Mouse (Mus musculus): Measurements from ENCODE around the gene Gm42688. TPM values are rescaled to one million over a fixed set of nuclear protein-coding genes. Genes with fewer than 3 reads are reported as not detected.

The Gm42688 gene
- polyA plus RNA-seq, 1 experiment from 2014 or later = 1.1 TPM

DNA sequence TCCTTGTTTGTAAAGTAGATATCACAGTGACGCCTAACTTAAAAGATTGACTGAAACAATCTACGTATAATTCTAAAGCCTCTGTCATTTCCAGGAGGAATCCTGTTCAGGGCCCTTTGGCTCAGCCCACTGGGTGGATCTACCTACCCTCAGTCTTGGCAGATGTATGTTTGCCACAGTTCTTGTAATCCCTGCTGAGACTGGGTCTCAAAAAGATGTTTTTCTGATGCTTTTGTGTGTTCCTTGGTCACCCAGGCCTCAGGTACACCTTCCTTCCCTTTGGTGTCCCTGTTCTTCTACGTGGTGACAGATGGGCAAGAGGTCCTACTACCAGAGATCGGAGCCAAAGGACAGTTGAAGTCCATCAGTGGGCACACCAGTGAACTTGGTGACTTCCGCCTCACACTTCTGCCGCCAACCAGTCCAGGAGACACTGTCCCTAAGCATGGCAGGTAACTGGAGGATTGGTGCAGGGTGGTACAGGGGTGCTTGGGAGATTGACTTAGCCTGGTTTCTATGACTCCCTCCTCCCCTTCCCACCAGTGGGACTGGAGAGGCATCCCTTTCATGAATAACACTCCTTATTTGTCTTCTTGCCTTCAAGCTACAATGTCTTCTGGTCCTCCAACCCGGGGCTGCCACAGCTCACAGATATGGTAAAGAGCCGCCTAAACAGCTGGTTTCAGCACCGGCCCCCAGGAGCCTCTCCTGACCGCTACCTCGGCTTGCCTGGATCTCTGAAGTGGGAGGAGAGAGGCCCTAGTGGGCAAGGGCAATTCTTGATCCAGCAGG, 15.2 kb downstream of the Gm42688 start:
- ATAC-seq (ENCODE audit: low FRiP score, low TSS enrichment) (no peak), DNase-seq (ENCODE audit: low spot score) (no peak)
- WGBS = 65% methylated on average over 11 of the region's 11 CpGs
- Histone ChIP-seq H3K27ac (replicated peaks) (peak overlapping the region; percentile 92; the same call in 1 of the 2 replicates), H3K9ac (ENCODE audit: low read length) (peak overlapping the region; percentile 84), H3K4me3 (ENCODE audit: low read depth, low read length) (peak overlapping the region; percentile 66), H3K27me3 (ENCODE audit: control insufficient read depth, insufficient read depth, low read length) (no peaks in the 10 kb centered on the region), H3K4me1 (replicated peaks; ENCODE audit: control insufficient read depth, insufficient read depth) (no peaks in the 10 kb centered on the region), H3K4me2 (replicated peaks; ENCODE audit: low read depth) (peak overlapping the region; percentile 97), H3K9me3 (ENCODE audit: control insufficient read depth, low read length) (no peaks in the 10 kb centered on the region), H3K36me3 (ENCODE audit: control insufficient read depth, insufficient read depth, low read length) (peaks cover 5% of the 10 kb centered on the region)
- TF ChIP-seq CTCF (IDR thresholded peaks at IDR 0.05; ENCODE audit: low read depth) (no peak), EP300 (optimal IDR thresholded peaks at IDR 0.05) (no peak)

DNA sequence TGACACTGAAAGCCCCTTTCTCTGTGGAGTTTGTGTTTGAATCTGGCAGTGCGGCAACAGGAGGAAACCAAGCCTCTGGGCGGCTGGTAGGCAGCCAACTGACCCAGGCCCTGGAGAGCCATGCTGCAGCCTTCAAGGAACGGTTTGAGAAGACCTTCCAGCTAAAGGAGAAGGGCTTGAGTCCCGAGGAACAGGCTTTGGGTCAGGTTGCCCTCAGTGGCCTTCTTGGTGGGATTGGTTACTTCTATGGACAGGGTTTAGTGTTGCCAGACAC, 15.7 kb downstream of the Gm42688 start:
- Histone ChIP-seq H3K4me3 (ENCODE audit: low read depth, low read length) (no peak overlapping the region), H3K27me3 (ENCODE audit: control insufficient read depth, insufficient read depth, low read length) (no peaks in the 10 kb centered on the region), H3K9me3 (ENCODE audit: control insufficient read depth, low read length) (no peaks in the 10 kb centered on the region), H3K4me2 (replicated peaks; ENCODE audit: low read depth) (no peak overlapping the region), H3K9ac (ENCODE audit: low read length) (no peak overlapping the region), H3K4me1 (replicated peaks; ENCODE audit: control insufficient read depth, insufficient read depth) (no peaks in the 10 kb centered on the region), H3K36me3 (ENCODE audit: control insufficient read depth, insufficient read depth, low read length) (peaks cover 5% of the 10 kb centered on the region), H3K27ac (replicated peaks) (no peak overlapping the region)
- ATAC-seq (ENCODE audit: low FRiP score, low TSS enrichment) (no peak), DNase-seq (ENCODE audit: low spot score) (no peak)
- 85% methylated on average over 4 of the region's 4 CpGs for WGBS
- TF ChIP-seq EP300 (optimal IDR thresholded peaks at IDR 0.05) (no peak), CTCF (IDR thresholded peaks at IDR 0.05; ENCODE audit: low read depth) (no peak)

DNA sequence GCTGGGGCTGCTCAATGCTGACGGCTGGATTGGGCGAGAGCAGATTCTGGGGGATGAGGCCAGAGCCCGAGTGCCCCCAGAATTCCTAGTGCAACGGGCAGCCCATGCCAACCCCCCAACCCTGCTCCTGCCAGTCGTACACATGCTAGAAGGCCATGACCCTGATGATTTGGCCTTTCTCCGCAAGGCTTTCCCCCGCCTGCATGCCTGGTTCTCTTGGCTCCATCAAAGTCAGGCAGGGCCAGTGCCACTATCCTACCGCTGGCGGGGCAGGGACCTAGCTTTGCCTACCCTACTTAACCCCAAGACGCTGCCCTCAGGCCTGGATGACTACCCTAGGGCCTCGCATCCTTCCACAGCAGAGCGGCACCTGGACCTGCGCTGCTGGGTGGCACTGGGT, 16.2 kb downstream of the Gm42688 start:
- H3K4me1 ChIP-seq (replicated peaks; ENCODE audit: control insufficient read depth, insufficient read depth) = no peaks in the 10 kb centered on the region; the same call in 1 of the 2 replicates
- no peak for DNase-seq (ENCODE audit: low spot score)
- no peak for ATAC-seq (ENCODE audit: low FRiP score, low TSS enrichment)

DNA sequence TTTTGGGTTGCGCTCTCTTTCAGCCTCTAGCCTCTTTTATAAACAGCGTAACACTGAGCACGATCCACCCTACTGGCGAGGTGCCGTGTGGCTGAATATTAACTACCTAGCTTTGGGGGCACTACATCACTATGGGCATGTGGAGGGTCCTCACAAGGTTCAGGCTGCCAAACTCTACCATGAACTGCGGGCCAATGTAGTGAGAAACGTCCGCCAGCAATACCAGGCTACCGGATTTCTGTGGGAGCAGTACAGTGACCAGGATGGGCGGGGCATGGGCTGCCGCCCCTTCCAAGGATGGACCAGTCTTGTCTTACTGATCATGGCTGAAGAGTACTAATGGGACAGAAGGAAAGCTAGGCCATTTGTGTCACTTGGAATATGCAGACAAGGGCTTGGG, 17.0 kb downstream of the Gm42688 start:
- Histone ChIP-seq H3K36me3 (ENCODE audit: control insufficient read depth, insufficient read depth, low read length) (peaks cover 5% of the 10 kb centered on the region), H3K9me3 (ENCODE audit: control insufficient read depth, low read length) (no peaks in the 10 kb centered on the region), H3K27me3 (ENCODE audit: control insufficient read depth, insufficient read depth, low read length) (no peaks in the 10 kb centered on the region), H3K4me3 (ENCODE audit: low read depth, low read length) (no peak overlapping the region), H3K4me2 (replicated peaks; ENCODE audit: low read depth) (no peak overlapping the region), H3K27ac (replicated peaks) (no peak overlapping the region), H3K4me1 (replicated peaks; ENCODE audit: control insufficient read depth, insufficient read depth) (no peaks in the 10 kb centered on the region; the same call in 1 of the 2 replicates), H3K9ac (ENCODE audit: low read length) (no peak overlapping the region)
- 72% methylated on average over 11 of the region's 11 CpGs for WGBS
- TF ChIP-seq EP300 (optimal IDR thresholded peaks at IDR 0.05) = no peak
- no peak for TF ChIP-seq CTCF (IDR thresholded peaks at IDR 0.05; ENCODE audit: low read depth)
- DNase-seq (ENCODE audit: low spot score) = no peak
- ATAC-seq (ENCODE audit: low FRiP score, low TSS enrichment) = no peak

More for the DNA sequence above, 16.2 kb downstream of the Gm42688 start:
- 90% methylated on average over 13 of the region's 13 CpGs for WGBS
- Histone ChIP-seq H3K4me3 (ENCODE audit: low read depth, low read length) (no peak overlapping the region), H3K27me3 (ENCODE audit: control insufficient read depth, insufficient read depth, low read length) (no peaks in the 10 kb centered on the region), H3K36me3 (ENCODE audit: control insufficient read depth, insufficient read depth, low read length) (peaks cover 5% of the 10 kb centered on the region), H3K27ac (replicated peaks) (no peak overlapping the region), H3K9me3 (ENCODE audit: control insufficient read depth, low read length) (no peaks in the 10 kb centered on the region), H3K4me2 (replicated peaks; ENCODE audit: low read depth) (no peak overlapping the region), H3K9ac (ENCODE audit: low read length) (no peak overlapping the region)
- TF ChIP-seq EP300 (optimal IDR thresholded peaks at IDR 0.05) = no peak
- no peak for TF ChIP-seq CTCF (IDR thresholded peaks at IDR 0.05; ENCODE audit: low read depth)

DNA sequence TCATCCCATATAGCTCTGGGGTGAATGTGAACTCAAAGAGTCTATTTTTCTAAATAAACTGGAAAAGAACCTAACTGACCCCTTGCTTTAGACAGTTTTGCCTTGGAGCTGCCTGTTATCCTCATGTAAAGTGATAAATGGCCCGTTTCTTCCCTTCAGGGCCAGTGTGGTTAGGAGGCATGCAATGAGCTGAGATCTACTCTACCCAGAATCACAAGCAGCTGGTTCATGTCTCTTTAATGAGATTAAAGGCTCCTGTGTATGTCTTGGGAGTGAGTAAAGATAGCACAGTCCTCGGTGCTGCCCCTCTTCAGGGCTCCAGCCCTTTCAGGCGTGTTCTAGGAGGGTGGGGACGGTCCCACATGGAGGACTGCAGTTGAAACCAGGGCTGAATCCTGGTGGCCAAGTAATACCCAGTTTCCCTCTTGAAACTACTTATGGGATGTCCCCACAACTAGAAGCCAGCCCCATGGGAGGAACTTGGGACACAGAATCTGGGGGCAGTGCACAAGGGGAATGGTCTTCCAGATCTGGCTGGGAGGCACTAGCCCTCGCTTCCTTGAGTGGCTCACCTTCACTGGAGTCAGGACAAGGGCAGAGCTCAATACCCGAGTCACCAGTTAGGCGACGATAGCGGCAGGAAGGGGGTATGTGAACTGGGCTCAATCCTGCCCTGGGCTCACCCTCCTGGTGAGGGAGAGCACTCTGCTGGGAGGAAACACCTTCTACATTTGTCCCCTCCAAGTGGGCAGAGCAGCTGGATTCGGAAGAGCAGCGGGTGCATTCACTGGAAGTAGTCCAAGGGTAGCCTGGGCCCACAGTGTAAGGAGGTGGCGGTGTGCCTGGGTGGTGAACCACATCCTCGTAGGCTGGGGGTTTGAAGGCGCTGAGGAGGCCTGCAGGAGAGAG, 17.7 kb downstream of the Gm42688 start:
- H3K27me3 ChIP-seq (ENCODE audit: control insufficient read depth, insufficient read depth, low read length) = no peaks in the 10 kb centered on the region
- no peak overlapping the region for H3K27ac ChIP-seq (replicated peaks)
- H3K4me1 ChIP-seq (replicated peaks; ENCODE audit: control insufficient read depth, insufficient read depth) = no peaks in the 10 kb centered on the region; the same call in none of the 2 replicates
- ATAC-seq (ENCODE audit: low FRiP score, low TSS enrichment) (no peak), DNase-seq (ENCODE audit: low spot score) (no peak)
- no peak overlapping the region for H3K9ac ChIP-seq (ENCODE audit: low read length)
- H3K4me3 ChIP-seq (ENCODE audit: low read depth, low read length) = no peak overlapping the region
- no peak overlapping the region for H3K4me2 ChIP-seq (replicated peaks; ENCODE audit: low read depth)
- H3K9me3 ChIP-seq (ENCODE audit: control insufficient read depth, low read length) = no peaks in the 10 kb centered on the region
- 76% methylated on average over 14 of the region's 14 CpGs for WGBS
- TF ChIP-seq CTCF (IDR thresholded peaks at IDR 0.05; ENCODE audit: low read depth) (no peak), EP300 (optimal IDR thresholded peaks at IDR 0.05) (no peak)
- peaks cover 5% of the 10 kb centered on the region for H3K36me3 ChIP-seq (ENCODE audit: control insufficient read depth, insufficient read depth, low read length)

DNA sequence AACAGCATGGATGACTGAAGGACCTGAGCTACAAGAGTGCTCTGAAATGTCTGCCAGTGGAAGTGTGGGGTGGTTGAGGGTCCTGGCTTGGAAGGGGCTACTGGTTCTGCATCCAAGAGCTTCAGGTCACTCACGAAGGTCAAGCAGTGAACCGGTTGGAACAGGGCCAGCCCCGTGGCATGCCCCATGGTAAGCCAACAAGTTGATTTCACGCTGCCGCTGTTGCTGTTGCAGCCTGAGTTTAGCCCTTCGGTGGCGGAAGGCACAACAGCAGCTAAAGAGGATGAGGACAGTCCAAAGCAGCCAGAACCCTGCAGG, 18.3 kb downstream of the Gm42688 start:
- Histone ChIP-seq H3K4me3 (ENCODE audit: low read depth, low read length) (no peak overlapping the region), H3K9ac (ENCODE audit: low read length) (no peak overlapping the region), H3K27ac (replicated peaks) (no peak overlapping the region), H3K36me3 (ENCODE audit: control insufficient read depth, insufficient read depth, low read length) (peaks cover 5% of the 10 kb centered on the region), H3K27me3 (ENCODE audit: control insufficient read depth, insufficient read depth, low read length) (no peaks in the 10 kb centered on the region), H3K9me3 (ENCODE audit: control insufficient read depth, low read length) (no peaks in the 10 kb centered on the region), H3K4me2 (replicated peaks; ENCODE audit: low read depth) (no peak overlapping the region), H3K4me1 (replicated peaks; ENCODE audit: control insufficient read depth, insufficient read depth) (no peaks in the 10 kb centered on the region; the same call in none of the 2 replicates)
- TF ChIP-seq EP300 (optimal IDR thresholded peaks at IDR 0.05) (no peak), CTCF (IDR thresholded peaks at IDR 0.05; ENCODE audit: low read depth) (no peak)
- 65% methylated on average over 7 of the region's 7 CpGs for WGBS
- no peak for ATAC-seq (ENCODE audit: low FRiP score, low TSS enrichment)
- no peak for DNase-seq (ENCODE audit: low spot score)

Data from stomach, postnatal 0 days (tissue).